Mouse (Mus musculus) MEL (cell line): ENCODE data around the gene Gm3404.
"Not testable (repeated sequence)": the region's sequence is repeated elsewhere in the genome, so short reads cannot be mapped to it uniquely, and the experiment has no call there.

Experiments
- CTCF ChIP-seq, 3 experiments: IDR thresholded peaks in 2 of 3; conservative IDR thresholded peaks in 1 of 3; 2 replicates each; pipeline ENCODE4 v1.5.1; 2011 to 2012; ENCODE audit warnings: low read length in 3 of 3, low read depth in 2 of 3, mild to moderate bottlenecking in 2 of 3, improper control_type of control experiment in 1 of 3, inconsistent platforms in 1 of 3, mixed read lengths in 1 of 3, moderate library complexity in 1 of 3; ENCODE audit not compliant: control insufficient read depth in 1 of 3, insufficient read depth in 1 of 3, poor library complexity in 1 of 3, severe bottlenecking in 1 of 3
- EP300 ChIP-seq, 2 experiments: IDR thresholded peaks; 2 replicates each; pipeline ENCODE4 v1.6.1; 2011; ENCODE audit warnings: improper control_type of control experiment in 2 of 2, low read length in 2 of 2, low read depth in 1 of 2, mild to moderate bottlenecking in 1 of 2
- UBTF ChIP-seq: IDR thresholded peaks from 2 replicates; pipeline ENCODE4 v1.6.1; 2012; ENCODE audit warnings: low read depth, mild to moderate bottlenecking, inconsistent platforms, low read length, improper control_type of control experiment, moderate library complexity, borderline replicate concordance; ENCODE audit not compliant: insufficient read depth
- ZNF384 ChIP-seq: IDR thresholded peaks from 2 replicates; pipeline ENCODE4 v1.6.1; 2012; ENCODE audit warnings: low read depth, mild to moderate bottlenecking, inconsistent platforms, low read length, improper control_type of control experiment

GRCm38 (mm10) chr5:146570179-146570578 lies 44.6 kb downstream of the Gm3404 start:
- TF ChIP-seq UBTF; CTCF (IDR thresholded peaks at IDR 0.05 in 2 of 3, conservative IDR thresholded peaks at IDR 0.05 in 1 of 3; ENCODE audit: control insufficient read depth in 1 of 3, insufficient read depth in 1 of 3, low read depth in 2 of 3, low read length in 3 of 3, poor library complexity in 1 of 3, severe bottlenecking in 1 of 3); ZNF384; EP300 (IDR thresholded peaks at IDR 0.05; ENCODE audit: low read depth in 1 of 2, low read length in 2 of 2): not testable (repeated sequence)
